Mouse (Mus musculus) embryo, embryonic 11 days (tissue): Measurements from ENCODE around the gene Pak6.

Experiments used
- DNase-seq: peaks from one replicate; pipeline ENCODE4 v3.0.0-alpha.2; 2015

Gene Pak6

DNA sequence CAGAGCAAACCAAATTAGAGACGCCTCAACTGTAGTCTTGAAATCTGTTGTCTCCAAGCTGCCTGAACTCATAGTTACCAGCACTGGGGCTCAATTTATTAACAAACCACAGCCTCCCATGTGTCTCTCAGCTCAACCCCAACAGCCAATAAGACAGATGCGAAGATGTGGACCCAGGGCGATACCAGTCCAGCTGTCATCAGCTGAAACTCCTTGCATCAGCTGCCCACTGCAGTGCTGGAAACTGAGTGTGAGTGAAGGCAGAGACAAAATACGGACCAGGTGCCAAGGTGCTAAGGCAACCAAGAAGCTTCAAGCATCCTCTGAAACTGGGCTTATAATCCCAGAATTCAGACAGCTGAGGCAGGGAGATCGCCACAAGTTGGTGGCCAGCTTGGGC is 68.9 kb downstream of the Pak6 start:
- no peak for DNase-seq

GRCm38 (mm10) chr2:118733341-118733740 is 70.2 kb downstream of the Pak6 start:
- no peak for DNase-seq

DNA sequence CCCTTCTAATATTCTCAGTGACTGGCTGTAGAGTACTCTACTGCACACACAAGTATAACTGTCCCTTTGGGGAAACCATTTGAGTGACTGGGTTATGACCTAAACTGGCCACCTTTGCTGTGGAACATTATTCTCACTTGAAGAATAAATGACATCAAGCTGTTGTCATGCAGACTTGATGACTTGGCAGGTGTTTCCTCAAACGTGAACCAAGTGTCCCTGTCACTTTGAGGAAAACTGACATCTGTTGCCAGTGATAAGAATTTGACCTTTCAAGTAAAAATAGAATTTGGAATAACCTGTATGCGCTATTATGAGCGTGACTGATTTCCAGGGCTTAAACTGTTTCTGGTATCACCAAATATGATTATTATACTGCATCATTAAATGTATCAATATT is 77.2 kb downstream of the Pak6 start:
- DNase-seq: no peak

GRCm38 (mm10) chr2:118741183-118741582 is 78.1 kb downstream of the Pak6 start:
- DNase-seq: no peak

GRCm38 (mm10) chr2:118743261-118743943 is 80.3 kb downstream of the Pak6 start:
- DNase-seq: peak; percentile 75

GRCm38 (mm10) chr2:118744621-118745020 is 81.5 kb downstream of the Pak6 start:
- no peak for DNase-seq

DNA sequence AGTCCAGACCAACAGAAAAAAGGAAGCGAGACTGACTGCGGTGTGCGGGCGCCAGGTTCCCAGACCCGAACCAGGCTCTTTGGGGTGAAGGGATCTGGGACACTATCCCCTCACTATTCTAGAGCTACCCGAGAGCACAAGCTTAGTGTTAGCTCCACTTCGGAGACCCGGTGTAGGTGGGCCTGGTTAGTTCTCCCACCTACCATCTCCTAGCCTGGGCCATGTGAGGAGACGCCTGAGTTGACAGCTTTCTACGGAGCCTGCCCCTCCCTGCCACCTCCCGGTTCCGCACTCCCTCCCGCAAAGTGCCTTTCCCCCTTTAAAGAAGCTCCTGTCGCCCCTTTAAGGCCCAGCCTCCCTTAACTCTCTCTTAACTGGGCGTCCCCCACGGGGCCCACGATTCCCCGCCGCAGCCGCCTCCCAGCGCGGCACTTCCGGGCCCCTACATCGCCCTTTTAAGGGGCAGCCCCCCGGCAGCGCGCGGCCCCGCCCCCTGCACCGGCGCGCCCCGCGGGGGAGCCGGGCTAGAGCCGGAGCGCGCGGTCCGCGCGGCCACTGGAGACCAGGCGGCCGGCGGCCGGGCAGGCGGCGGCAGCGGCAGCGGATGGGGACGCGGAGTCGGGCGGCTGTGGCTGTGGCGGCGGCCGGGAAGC is 82.3 kb downstream of the Pak6 start, which contains the start of gene Inafm2:
Inafm2 (plus strand) TSS at position 527 of the 653 bp plus-strand sequence.
- DNase-seq: peak; percentile 95

- peak; percentile 67 for DNase-seq
Observed at GRCm38 (mm10) chr2:118745915-118746901, 83.1 kb downstream of the Pak6 start.

DNA sequence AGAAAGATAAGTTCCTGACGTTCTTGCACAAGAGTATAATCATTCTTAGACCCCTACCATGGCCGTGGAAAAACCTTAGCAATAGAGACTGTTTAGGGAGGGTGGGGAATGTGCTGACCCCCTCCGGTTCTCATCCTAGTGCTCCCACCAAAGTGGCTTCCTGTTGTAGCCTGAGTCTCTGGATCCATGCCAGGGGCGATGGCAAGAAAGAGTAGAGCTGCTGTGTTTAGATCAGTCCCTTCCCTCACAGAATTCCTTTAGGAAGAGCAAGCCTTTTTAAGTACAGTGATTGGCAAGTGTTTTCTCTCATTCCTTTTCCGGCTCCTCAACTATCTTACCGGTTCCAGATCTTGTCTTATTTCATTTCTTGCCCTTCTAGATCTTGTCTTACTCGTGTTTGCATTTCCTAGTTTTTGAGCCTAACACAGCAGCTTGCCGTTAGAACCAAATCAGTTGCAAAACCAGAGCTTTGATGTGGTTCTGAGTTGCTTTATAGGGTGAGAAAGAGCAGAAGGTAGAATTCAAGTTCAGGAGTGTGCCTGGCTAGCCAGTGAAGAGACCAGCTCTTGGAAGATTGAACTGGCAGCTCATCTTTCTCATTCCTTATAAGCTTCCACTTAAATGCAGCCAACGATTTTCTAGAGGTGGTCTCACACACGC is 84.3 kb downstream of the Pak6 start:
- DNase-seq: no peak
